In genomic region chr9:42573616-42574350, GRCm38 (mm10) we compare ENCODE assay signal across 8 mouse cellular contexts.
DNase-seq lines count a peak whose midpoint lies in the region; ATAC-seq and TF ChIP-seq lines count a peak whose summit lies in the region.
"Had no signal": no experiment of that assay in that cellular context is flagged by ENCODE, and none has a peak within 500 bp of the region (broad histone marks: within the 10 kb centered on the region; RNA-seq: fewer than 3 reads in every experiment).

No protein-coding gene starts in this region.

- no peak overlapping the region for H3K4me3 ChIP-seq in lung, embryonic 15.5 days
- no peak overlapping the region for H3K4me3 ChIP-seq in lung, adult 2 months (replicated peaks; ENCODE audit: extremely low read depth, low read depth, low read length)
- H3K4me3 ChIP-seq in hindbrain, embryonic 10.5 days: peak overlapping the region; percentile 20; the same call in 1 of the 2 replicates
- H3K4me3 ChIP-seq in limb, embryonic 15.5 days: no peak overlapping the region
- H3K4me3 ChIP-seq: myocyte had no signal

- no peaks in the 10 kb centered on the region for H3K36me3 ChIP-seq in lung, embryonic 15.5 days
- H3K36me3 ChIP-seq in hindbrain, embryonic 10.5 days: no peaks in the 10 kb centered on the region
- H3K36me3 ChIP-seq in limb, embryonic 15.5 days: no peaks in the 10 kb centered on the region

- no peak overlapping the region for H3K9ac ChIP-seq in lung, embryonic 15.5 days
- H3K9ac ChIP-seq in limb, embryonic 15.5 days: no peak overlapping the region

- 53% methylated on average over 14 of the region's 14 CpGs for WGBS in lung, embryonic 15.5 days
- 52% methylated on average over 14 of the region's 14 CpGs for WGBS in lung, adult 2 months
- WGBS in hindbrain, embryonic 10.5 days: 50% methylated on average over 14 of the region's 14 CpGs
- 45% methylated on average over 14 of the region's 14 CpGs for WGBS in limb, embryonic 15.5 days

- peak; percentile 11; the same call in 1 of the 2 replicates for ATAC-seq in lung, embryonic 15.5 days (ENCODE audit: borderline replicate concordance, extremely low read depth, low FRiP score, low TSS enrichment)
- ATAC-seq in limb, embryonic 15.5 days (ENCODE audit: insufficient number of reproducible peaks, low FRiP score, low TSS enrichment, low read depth): no peak

- no peak for TF ChIP-seq POLR2A in lung, adult 2 months (IDR thresholded peaks at IDR 0.05; ENCODE audit: borderline replicate concordance, extremely low read depth, low read depth, low read length)

- 0 out of 2 replicates have a peak, but pooled peaks cover 4% of the 10 kb centered on the region for H3K4me1 ChIP-seq in lung, embryonic 15.5 days
- H3K4me1 ChIP-seq in lung, adult 2 months (ENCODE audit: control insufficient read depth, insufficient read depth, low read length): no peaks in the 10 kb centered on the region
- peaks cover 14% of the 10 kb centered on the region for H3K4me1 ChIP-seq in hindbrain, embryonic 10.5 days (replicated peaks)
- H3K4me1 ChIP-seq in limb, embryonic 15.5 days: peaks cover 6% of the 10 kb centered on the region

- H3K9me3 ChIP-seq in lung, embryonic 15.5 days: no peaks in the 10 kb centered on the region
- H3K9me3 ChIP-seq in hindbrain, embryonic 10.5 days: no peaks in the 10 kb centered on the region
- no peaks in the 10 kb centered on the region for H3K9me3 ChIP-seq in limb, embryonic 15.5 days

- no peak overlapping the region for H3K4me2 ChIP-seq in lung, embryonic 15.5 days
- H3K4me2 ChIP-seq in limb, embryonic 15.5 days: peak overlapping the region; percentile 29; the same call in 1 of the 2 replicates

- TF ChIP-seq CTCF in lung, adult 2 months (IDR thresholded peaks at IDR 0.05; ENCODE audit: insufficient read depth, low read length): no peak

- no peak overlapping the region for H3K27ac ChIP-seq in lung, embryonic 15.5 days
- H3K27ac ChIP-seq in hindbrain, embryonic 10.5 days: 0 out of 2 replicates have a peak overlapping the region, but pooled peaks have one; percentile 1
- no peak overlapping the region for H3K27ac ChIP-seq in limb, embryonic 15.5 days

- no peak for DNase-seq in lung, adult 2 months
- DNase-seq in hindbrain, embryonic 10.5 days (ENCODE audit: low spot score): peak; percentile 5
- DNase-seq in telencephalon, adult 2 months (ENCODE audit: low read depth, low spot score): peak; percentile 17
- DNase-seq in Muller cell, postnatal 12 days (ENCODE audit: inconsistent ontology term): no peak
- no peak for DNase-seq in layer of hippocampus, adult 9-11 months

- H3K27me3 ChIP-seq in lung, embryonic 15.5 days: no peaks in the 10 kb centered on the region
- H3K27me3 ChIP-seq in hindbrain, embryonic 10.5 days (ENCODE audit: insufficient read depth, poor library complexity, severe bottlenecking): 0 out of 2 replicates have a peak, but pooled peaks cover 4% of the 10 kb centered on the region
- H3K27me3 ChIP-seq in limb, embryonic 15.5 days: no peaks in the 10 kb centered on the region

Comparison
In these comparisons a context has a peak if more than half of its experiments do, and no peak if none do; other contexts are left out.
1. DNase-seq: peak in hindbrain, embryonic 10.5 days (single experiment) and telencephalon, adult 2 months (single experiment); none in lung, adult 2 months (single experiment), Muller cell, postnatal 12 days (single experiment) and layer of hippocampus, adult 9-11 months (single experiment).